Mouse (Mus musculus): ENCODE measurements around the gene Neurl2. TPM values are rescaled to one million over a fixed set of nuclear protein-coding genes. Genes with fewer than 3 reads are reported as not detected.
"Not testable (repeated sequence)": the region's sequence is repeated elsewhere in the genome, so short reads cannot be mapped to it uniquely, and the experiment has no call there.

Gene Neurl2
- polyA plus RNA-seq, 1 experiment from 2014 or later = 8.3 TPM

- H3K27me3 ChIP-seq (replicated peaks; ENCODE audit: control insufficient read depth, insufficient read depth, low read length) = peaks cover 28% of the 10 kb centered on the region
- whole genome bisulfite sequencing = 75% methylated on average over 5 of the region's 5 CpGs
These were observed 22.3 kb upstream of the Neurl2 start for GRCm38 (mm10) chr2:164855572-164855971.

GRCm38 (mm10) chr2:164850061-164850460, 16.8 kb upstream of the Neurl2 start:
- H3K27me3 ChIP-seq (replicated peaks; ENCODE audit: control insufficient read depth, insufficient read depth, low read length) = peaks cover 7% of the 10 kb centered on the region
- DNase-seq (ENCODE audit: low spot score) = no peak
- 71% methylated on average over 8 of the region's 8 CpGs for WGBS

More at GRCm38 (mm10) chr2:164855572-164855971, 22.3 kb upstream of the Neurl2 start:
- not testable (repeated sequence) for H3K4me1 ChIP-seq (ENCODE audit: control insufficient read depth, insufficient read depth, low read length); H3K9ac ChIP-seq (ENCODE audit: low read depth, low read length); DNase-seq (ENCODE audit: low spot score); ATAC-seq (ENCODE audit: low read depth); H3K9me3 ChIP-seq (ENCODE audit: control insufficient read depth, low read length); H3K4me3 ChIP-seq (ENCODE audit: low read depth, low read length); H3K36me3 ChIP-seq (ENCODE audit: control insufficient read depth, insufficient read depth, low read length); H3K27ac ChIP-seq (replicated peaks; ENCODE audit: low read depth, low read length)
- H3K4me2 ChIP-seq (ENCODE audit: low read depth, low read length) = peak overlapping the region; percentile 96

GRCm38 (mm10) chr2:164845782-164846181, 12.5 kb upstream of the Neurl2 start:
- ATAC-seq (ENCODE audit: low read depth) (no peak), DNase-seq (ENCODE audit: low spot score) (no peak)
- 55% methylated on average over 3 of the region's 3 CpGs for WGBS
- no peak overlapping the region for H3K9ac ChIP-seq (ENCODE audit: low read depth, low read length)
- H3K27ac ChIP-seq (replicated peaks; ENCODE audit: low read depth, low read length) = no peak overlapping the region
- H3K27me3 ChIP-seq (replicated peaks; ENCODE audit: control insufficient read depth, insufficient read depth, low read length) = no peaks in the 10 kb centered on the region
- H3K4me2 ChIP-seq (ENCODE audit: low read depth, low read length) = no peak overlapping the region
- H3K4me1 ChIP-seq (ENCODE audit: control insufficient read depth, insufficient read depth, low read length) = no peaks in the 10 kb centered on the region
- peaks cover 6% of the 10 kb centered on the region for H3K36me3 ChIP-seq (ENCODE audit: control insufficient read depth, insufficient read depth, low read length)
- H3K4me3 ChIP-seq (ENCODE audit: low read depth, low read length) = no peak overlapping the region
- no peaks in the 10 kb centered on the region for H3K9me3 ChIP-seq (ENCODE audit: control insufficient read depth, low read length)

More at GRCm38 (mm10) chr2:164850061-164850460, 16.8 kb upstream of the Neurl2 start:
- no peak overlapping the region for H3K4me3 ChIP-seq (ENCODE audit: low read depth, low read length)
- no peak for ATAC-seq (ENCODE audit: low read depth)
- H3K27ac ChIP-seq (replicated peaks; ENCODE audit: low read depth, low read length) = no peak overlapping the region
- H3K4me1 ChIP-seq (ENCODE audit: control insufficient read depth, insufficient read depth, low read length) = no peaks in the 10 kb centered on the region
- H3K9me3 ChIP-seq (ENCODE audit: control insufficient read depth, low read length) = no peaks in the 10 kb centered on the region
- H3K4me2 ChIP-seq (ENCODE audit: low read depth, low read length) = no peak overlapping the region
- peaks cover 8% of the 10 kb centered on the region; the same call in 1 of the 2 replicates for H3K36me3 ChIP-seq (ENCODE audit: control insufficient read depth, insufficient read depth, low read length)
- H3K9ac ChIP-seq (ENCODE audit: low read depth, low read length) = no peak overlapping the region

- DNase-seq (ENCODE audit: low spot score) (no peak), ATAC-seq (ENCODE audit: low read depth) (no peak)
- Histone ChIP-seq H3K27ac (replicated peaks; ENCODE audit: low read depth, low read length) (no peak overlapping the region), H3K27me3 (replicated peaks; ENCODE audit: control insufficient read depth, insufficient read depth, low read length) (no peaks in the 10 kb centered on the region), H3K4me1 (ENCODE audit: control insufficient read depth, insufficient read depth, low read length) (0 out of 2 replicates have a peak, but pooled peaks cover 4% of the 10 kb centered on the region), H3K4me2 (ENCODE audit: low read depth, low read length) (no peak overlapping the region), H3K36me3 (ENCODE audit: control insufficient read depth, insufficient read depth, low read length) (peaks cover 21% of the 10 kb centered on the region), H3K9ac (ENCODE audit: low read depth, low read length) (no peak overlapping the region), H3K9me3 (ENCODE audit: control insufficient read depth, low read length) (no peaks in the 10 kb centered on the region), H3K4me3 (ENCODE audit: low read depth, low read length) (no peak overlapping the region)
- WGBS = 94% methylated on average over 4 of the region's 4 CpGs
These were observed 1.9 kb upstream of the Neurl2 start for GRCm38 (mm10) chr2:164835164-164835563.

- H3K4me2 ChIP-seq (ENCODE audit: low read depth, low read length) = peak overlapping the region; percentile 86
- 42% methylated on average over 8 of the region's 8 CpGs for WGBS
- ATAC-seq (ENCODE audit: low read depth) = no peak
These were observed 1.3 kb upstream of the Neurl2 start for GRCm38 (mm10) chr2:164834531-164834930.

GRCm38 (mm10) chr2:164832748-164833301, 431 bp downstream of the Neurl2 start, which contains the start of gene Ctsa:
Gene Ctsa (plus strand): TSS chr2:164832873.
- peak; percentile 87 for DNase-seq (ENCODE audit: low spot score)

More at GRCm38 (mm10) chr2:164834531-164834930, 1.3 kb upstream of the Neurl2 start:
- no peaks in the 10 kb centered on the region for H3K9me3 ChIP-seq (ENCODE audit: control insufficient read depth, low read length)
- peak overlapping the region; percentile 75 for H3K4me3 ChIP-seq (ENCODE audit: low read depth, low read length)
- H3K36me3 ChIP-seq (ENCODE audit: control insufficient read depth, insufficient read depth, low read length) = peaks cover 15% of the 10 kb centered on the region
- DNase-seq (ENCODE audit: low spot score) = peak; percentile 12
- H3K27me3 ChIP-seq (replicated peaks; ENCODE audit: control insufficient read depth, insufficient read depth, low read length) = no peaks in the 10 kb centered on the region
- H3K4me1 ChIP-seq (ENCODE audit: control insufficient read depth, insufficient read depth, low read length) = 0 out of 2 replicates have a peak, but pooled peaks cover 4% of the 10 kb centered on the region
- H3K27ac ChIP-seq (replicated peaks; ENCODE audit: low read depth, low read length) = no peak overlapping the region
- peak overlapping the region; percentile 75 for H3K9ac ChIP-seq (ENCODE audit: low read depth, low read length)

GRCm38 (mm10) chr2:164832032-164832747, 1.1 kb downstream of the Neurl2 start:
- 0 out of 2 replicates have a peak, but pooled peaks cover 4% of the 10 kb centered on the region for H3K4me1 ChIP-seq (ENCODE audit: control insufficient read depth, insufficient read depth, low read length)
- ATAC-seq (ENCODE audit: low read depth) = no peak

More at GRCm38 (mm10) chr2:164832748-164833301, 431 bp downstream of the Neurl2 start, which contains the start of gene Ctsa:
- H3K36me3 ChIP-seq (ENCODE audit: control insufficient read depth, insufficient read depth, low read length) = no peaks in the 10 kb centered on the region
- peak within 1 kb of the TSS; percentile 75 for H3K9ac ChIP-seq (ENCODE audit: low read depth, low read length)
- H3K4me3 ChIP-seq (ENCODE audit: low read depth, low read length) = peak within 1 kb of the TSS; percentile 75
- ATAC-seq (ENCODE audit: low read depth) = peak; percentile 73
- H3K27me3 ChIP-seq (replicated peaks; ENCODE audit: control insufficient read depth, insufficient read depth, low read length) = no peaks in the 10 kb centered on the region
- H3K27ac ChIP-seq (replicated peaks; ENCODE audit: low read depth, low read length) = peak within 1 kb of the TSS; percentile 87
- 1% methylated on average over 34 of the region's 35 CpGs for WGBS
- peak within 1 kb of the TSS; percentile 86 for H3K4me2 ChIP-seq (ENCODE audit: low read depth, low read length)
- no peaks in the 10 kb centered on the region for H3K9me3 ChIP-seq (ENCODE audit: control insufficient read depth, low read length)
- 0 out of 2 replicates have a peak, but pooled peaks cover 4% of the 10 kb centered on the region for H3K4me1 ChIP-seq (ENCODE audit: control insufficient read depth, insufficient read depth, low read length)

GRCm38 (mm10) chr2:164831029-164831428, 2.2 kb downstream of the Neurl2 start:
- no peaks in the 10 kb centered on the region for H3K9me3 ChIP-seq (ENCODE audit: control insufficient read depth, low read length)
- no peak overlapping the region for H3K9ac ChIP-seq (ENCODE audit: low read depth, low read length)
- peaks cover 18% of the 10 kb centered on the region for H3K36me3 ChIP-seq (ENCODE audit: control insufficient read depth, insufficient read depth, low read length)
- H3K27ac ChIP-seq (replicated peaks; ENCODE audit: low read depth, low read length) = no peak overlapping the region
- ATAC-seq (ENCODE audit: low read depth) (no peak), DNase-seq (ENCODE audit: low spot score) (no peak)
- WGBS = 83% methylated on average over 10 of the region's 10 CpGs
- no peaks in the 10 kb centered on the region for H3K27me3 ChIP-seq (replicated peaks; ENCODE audit: control insufficient read depth, insufficient read depth, low read length)
- H3K4me3 ChIP-seq (ENCODE audit: low read depth, low read length) = no peak overlapping the region
- no peak overlapping the region for H3K4me2 ChIP-seq (ENCODE audit: low read depth, low read length)
- H3K4me1 ChIP-seq (ENCODE audit: control insufficient read depth, insufficient read depth, low read length) = 0 out of 2 replicates have a peak, but pooled peaks cover 4% of the 10 kb centered on the region

More at GRCm38 (mm10) chr2:164832032-164832747, 1.1 kb downstream of the Neurl2 start:
- Histone ChIP-seq H3K9ac (ENCODE audit: low read depth, low read length) (peak overlapping the region; percentile 75), H3K9me3 (ENCODE audit: control insufficient read depth, low read length) (no peaks in the 10 kb centered on the region), H3K27ac (replicated peaks; ENCODE audit: low read depth, low read length) (peak overlapping the region; percentile 87; the same call in 1 of the 2 replicates), H3K36me3 (ENCODE audit: control insufficient read depth, insufficient read depth, low read length) (peaks cover 6% of the 10 kb centered on the region), H3K4me2 (ENCODE audit: low read depth, low read length) (peak overlapping the region; percentile 86), H3K4me3 (ENCODE audit: low read depth, low read length) (peak overlapping the region; percentile 75), H3K27me3 (replicated peaks; ENCODE audit: control insufficient read depth, insufficient read depth, low read length) (no peaks in the 10 kb centered on the region)
- peak; percentile 8 for DNase-seq (ENCODE audit: low spot score)
- WGBS = 59% methylated on average over 16 of the region's 16 CpGs

All from embryonic facial prominence, embryonic 14.5 days (tissue).